Mouse (Mus musculus) urinary bladder, postnatal 14 days (tissue): ENCODE measurements around the gene Adam8.
A peak's percentile ranks its signal among the peaks of the same experiment; 100 is the strongest.

ENCODE experiments used
- DNase-seq: peaks from one replicate; pipeline ENCODE4 v3.0.0; 2021; ENCODE audit warnings: low spot score

Gene Adam8

GRCm38 (mm10) chr7:139945516-139945915 lies 46.8 kb downstream of the Adam8 start:
- no peak for DNase-seq

GRCm38 (mm10) chr7:139944291-139945240 lies 47.8 kb downstream of the Adam8 start:
- DNase-seq: no peak

DNA sequence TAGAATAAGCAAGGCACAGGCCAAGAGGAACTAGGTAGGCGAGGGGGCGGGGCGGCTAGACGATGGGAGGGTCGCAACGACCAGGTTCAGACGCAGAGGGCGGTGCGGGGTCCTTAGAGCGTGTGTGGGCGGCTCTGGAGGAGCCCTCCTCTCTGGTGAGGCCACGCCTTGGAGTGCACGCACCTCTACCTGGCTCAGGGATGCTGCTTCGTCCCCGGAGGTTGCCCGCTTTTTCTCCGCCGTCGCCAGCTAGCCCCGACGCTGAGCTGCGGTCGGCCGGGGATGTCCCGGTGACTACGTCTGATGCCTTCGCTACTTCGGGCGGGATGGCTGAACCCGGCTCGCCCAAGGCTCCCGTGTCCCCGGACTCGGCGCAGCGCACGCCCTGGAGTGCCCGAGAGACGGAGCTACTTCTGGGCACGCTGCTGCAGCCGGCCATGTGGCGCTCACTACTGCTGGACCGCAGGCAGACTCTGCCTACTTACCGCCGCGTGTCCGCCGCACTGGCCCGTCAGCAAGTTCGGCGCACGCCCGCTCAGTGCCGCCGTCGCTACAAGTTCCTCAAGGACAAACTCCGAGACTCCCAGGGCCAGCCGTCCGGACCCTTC lies 48.6 kb downstream of the Adam8 start, which contains the start of gene Utf1:
Gene Utf1 (plus strand): TSS at position 116 of the 608 bp plus-strand sequence.
- DNase-seq: peak; percentile 23

DNA sequence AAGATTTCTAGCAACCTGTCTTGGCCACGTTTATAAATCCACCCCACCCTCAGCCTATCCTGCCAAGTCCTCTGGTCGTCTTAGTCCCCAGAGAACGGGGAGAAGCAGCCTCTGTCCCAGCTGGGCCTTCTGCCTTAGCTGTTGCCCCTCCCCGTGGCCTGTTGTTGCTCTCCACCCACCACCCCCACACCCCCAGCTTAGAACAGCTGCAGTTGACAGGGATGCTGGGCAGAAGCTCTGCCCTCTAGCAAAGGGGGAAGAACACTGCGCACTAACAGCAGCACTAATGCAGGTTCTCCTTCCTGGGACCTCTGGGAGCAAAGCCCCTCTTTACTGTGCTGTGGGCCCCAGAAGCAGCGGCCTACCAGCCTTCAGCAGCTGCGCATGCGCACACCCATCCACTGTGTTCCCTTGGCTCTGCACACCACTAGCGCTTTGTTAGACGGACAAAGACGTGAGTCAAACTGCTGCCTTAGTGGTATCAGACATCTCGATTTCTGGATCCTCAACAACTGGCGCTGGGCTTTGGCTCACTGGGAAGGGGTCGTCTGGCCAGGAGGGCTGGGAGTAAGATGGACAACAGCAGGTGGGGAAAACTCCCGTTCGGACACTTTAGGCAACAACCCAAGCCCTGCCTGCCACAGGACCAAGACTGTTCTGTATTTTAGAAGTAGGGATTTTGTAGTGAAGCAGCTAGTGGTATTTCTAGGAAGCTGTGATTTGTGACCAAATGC lies 51.7 kb downstream of the Adam8 start:
- no peak for DNase-seq

DNA sequence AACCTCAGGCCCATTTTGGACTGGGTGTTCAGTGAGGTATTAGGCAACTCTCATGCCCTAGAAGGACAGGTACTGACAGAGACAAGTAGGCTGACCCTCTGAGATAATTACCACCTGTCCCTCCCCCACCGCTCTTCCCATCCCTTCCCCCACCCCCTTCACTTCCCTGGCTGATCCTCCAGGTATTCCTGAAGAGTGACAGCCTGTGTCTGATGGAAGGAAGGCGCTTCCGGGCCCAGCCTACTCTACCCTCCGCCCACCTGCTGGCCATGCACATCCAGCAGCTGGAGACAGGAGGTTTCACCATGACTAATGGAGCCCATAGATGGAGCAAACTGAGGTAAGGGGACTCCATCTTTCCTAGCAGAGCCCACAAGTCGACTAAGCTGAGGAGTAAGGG lies 54.6 kb downstream of the Adam8 start:
- DNase-seq: no peak

GRCm38 (mm10) chr7:139937138-139937537 lies 55.2 kb downstream of the Adam8 start:
- no peak for DNase-seq

GRCm38 (mm10) chr7:139936705-139937104 lies 55.7 kb downstream of the Adam8 start:
- no peak for DNase-seq

DNA sequence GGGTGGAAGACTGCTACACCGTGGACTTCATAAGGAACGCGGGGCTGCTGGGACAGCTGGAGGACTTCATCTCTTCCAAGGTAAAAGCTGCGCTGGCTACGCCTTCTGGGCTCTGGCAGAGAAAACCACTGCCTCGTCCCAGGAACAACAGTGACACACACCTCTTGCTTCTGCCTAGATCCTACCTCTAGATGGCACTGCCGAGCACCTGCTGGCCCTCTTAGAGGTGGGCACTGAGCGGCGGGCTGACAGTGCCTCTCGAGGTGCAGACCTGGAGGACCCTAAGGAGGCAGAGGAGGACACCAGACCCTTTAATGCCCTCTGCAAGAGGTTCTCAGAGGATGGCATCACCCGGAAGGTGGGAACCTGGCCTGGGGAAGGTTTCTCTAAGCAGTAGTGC lies 61.6 kb downstream of the Adam8 start:
- DNase-seq: peak; percentile 42
